Mouse (Mus musculus) right cerebral cortex, postnatal 10 days (tissue): Measurements from ENCODE around the gene Gga2.

ENCODE experiments used
- DNase-seq, 2 experiments: peaks; one replicate each; pipeline ENCODE4 v3.0.0; 2021; ENCODE audit warnings: low spot score in 2 of 2

Gene Gga2

GRCm38 (mm10) chr7:122020667-122021354, at the start of gene Gga2:
TSS of gene Gga2 (minus strand) at chr7:122021222.
- peak; percentile 91 to 94 for DNase-seq

GRCm38 (mm10) chr7:122067517-122068381, 46.7 kb upstream of the Gga2 start:
- peak; percentile 43 to 45 for DNase-seq

GRCm38 (mm10) chr7:122066945-122067516, 46.0 kb upstream of the Gga2 start, which contains the start of the genes Ubfd1 and Ears2:
TSS of gene Ubfd1 (plus strand) at chr7:122067175.
TSS of gene Ears2 (minus strand) at chr7:122067263.
- DNase-seq, result peak; percentile 98

- DNase-seq, result no peak
Observed at GRCm38 (mm10) chr7:122066102-122066944, 45.3 kb upstream of the Gga2 start.

- no peak for DNase-seq
Observed at GRCm38 (mm10) chr7:122065656-122066055, 44.6 kb upstream of the Gga2 start.

- no peak for DNase-seq
Observed at GRCm38 (mm10) chr7:122056633-122057032, 35.6 kb upstream of the Gga2 start.

- DNase-seq, result no peak
Observed at GRCm38 (mm10) chr7:122050834-122051233, 29.8 kb upstream of the Gga2 start.

GRCm38 (mm10) chr7:122048191-122048590, 27.2 kb upstream of the Gga2 start:
- no peak for DNase-seq

- DNase-seq, result no peak
Observed at GRCm38 (mm10) chr7:122046813-122047212, 25.8 kb upstream of the Gga2 start.

GRCm38 (mm10) chr7:122045711-122046110, 24.7 kb upstream of the Gga2 start:
- peak in 1 of 2 experiments; percentile 15 for DNase-seq

- DNase-seq, result peak in 1 of 2 experiments; percentile 52
Observed at GRCm38 (mm10) chr7:122045181-122045634, 24.2 kb upstream of the Gga2 start.

- DNase-seq, result peak in 1 of 2 experiments; percentile 25
Observed at GRCm38 (mm10) chr7:122044106-122044505, 23.1 kb upstream of the Gga2 start.

- DNase-seq, result no peak
Observed at GRCm38 (mm10) chr7:122034348-122034747, 13.3 kb upstream of the Gga2 start.

GRCm38 (mm10) chr7:122033371-122033770, 12.3 kb upstream of the Gga2 start:
- DNase-seq, result peak in 1 of 2 experiments; percentile 26

- no peak for DNase-seq
Observed at GRCm38 (mm10) chr7:122022131-122022530, 1.1 kb upstream of the Gga2 start.

GRCm38 (mm10) chr7:122020273-122020666, 752 bp downstream of the Gga2 start:
- no peak for DNase-seq

- peak; percentile 46 to 62 for DNase-seq
Observed at GRCm38 (mm10) chr7:122018978-122019377, 2.0 kb downstream of the Gga2 start.

GRCm38 (mm10) chr7:122018247-122018646, 2.8 kb downstream of the Gga2 start:
- DNase-seq, result no peak

GRCm38 (mm10) chr7:122015734-122016133, 5.3 kb downstream of the Gga2 start:
- DNase-seq, result no peak

- DNase-seq, result no peak
Observed at GRCm38 (mm10) chr7:122015105-122015504, 5.9 kb downstream of the Gga2 start.

- no peak for DNase-seq
Observed at GRCm38 (mm10) chr7:122012949-122013348, 8.1 kb downstream of the Gga2 start.
